Mouse (Mus musculus) ovary, adult 18-20 months (tissue): ENCODE data around the gene Ephb1.

Experiments used
- DNase-seq: peaks from one replicate; pipeline ENCODE4 v3.0.0; 2022; ENCODE audit warnings: low spot score, mixed read lengths

The Ephb1 gene

DNA sequence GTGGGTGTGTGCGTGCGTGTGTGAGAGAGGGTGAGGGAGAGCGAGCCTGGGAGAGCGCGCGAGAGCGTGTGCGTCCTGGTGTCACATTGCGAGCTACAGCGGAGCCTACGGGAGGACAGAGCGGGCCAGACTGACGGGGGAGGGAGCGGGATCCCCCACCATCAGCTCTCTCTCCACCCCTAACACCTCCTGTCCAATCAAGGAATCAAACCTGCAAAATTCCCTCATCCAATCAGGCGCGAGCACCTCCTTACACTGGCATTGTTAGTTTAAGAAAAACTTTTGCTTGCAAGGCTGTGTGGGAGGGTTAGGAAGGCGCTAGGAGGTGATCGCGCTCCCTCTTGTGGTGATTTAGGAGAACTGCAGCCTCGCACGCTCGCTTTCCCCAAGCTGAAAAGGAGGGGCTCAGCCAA lies at the start of gene Ephb1:
Ephb1 (minus strand) TSS at position 133 of the 413 bp plus-strand sequence.
- peak; percentile 61 for DNase-seq

DNA sequence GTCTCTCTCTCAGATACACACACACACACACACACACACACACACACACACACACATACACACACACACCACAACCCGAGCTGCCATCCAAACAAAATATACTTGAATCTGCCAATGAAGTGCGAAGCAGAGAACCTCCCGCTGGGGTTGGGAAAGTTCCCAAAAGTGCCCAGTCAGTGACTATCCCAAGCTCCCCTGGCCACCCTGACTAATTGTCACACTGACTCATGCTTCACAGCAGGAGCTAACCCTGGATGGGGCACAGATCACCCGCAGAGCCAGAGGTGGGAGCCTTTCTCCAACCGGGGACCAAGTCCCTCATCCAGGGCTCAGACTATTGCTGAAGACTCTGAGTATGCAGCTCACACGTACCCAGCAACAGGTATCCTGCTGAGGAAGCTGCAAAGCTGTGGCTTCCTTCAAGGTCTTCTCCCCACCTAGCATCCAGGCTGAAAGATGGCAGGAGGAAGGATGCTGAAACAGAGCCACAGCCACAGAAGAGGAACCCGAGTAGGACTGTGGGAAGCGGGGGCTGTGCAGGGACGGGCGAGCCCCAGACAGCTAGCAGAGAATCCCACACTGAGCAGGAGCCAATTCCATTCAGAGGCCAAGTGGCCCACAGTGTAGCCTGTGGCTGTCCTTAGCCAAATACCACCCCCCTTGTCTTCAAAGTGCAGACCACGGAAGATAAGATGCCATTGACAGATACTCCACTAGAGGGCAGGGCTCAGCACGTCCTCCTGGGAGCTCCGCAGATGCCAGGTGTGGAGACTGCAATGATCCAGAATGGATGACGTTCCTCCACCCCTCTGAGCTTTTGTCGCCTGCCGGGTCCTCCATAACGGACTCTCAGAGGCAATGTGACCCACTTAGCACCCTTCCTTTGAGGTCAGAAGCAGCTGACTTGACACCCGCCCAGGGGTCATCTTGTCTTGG lies 48.9 kb upstream of the Ephb1 start:
- DNase-seq, result no peak

GRCm38 (mm10) chr9:102402671-102403070 lies 48.2 kb upstream of the Ephb1 start:
- no peak for DNase-seq

GRCm38 (mm10) chr9:102388266-102388665 lies 33.8 kb upstream of the Ephb1 start:
- no peak for DNase-seq

DNA sequence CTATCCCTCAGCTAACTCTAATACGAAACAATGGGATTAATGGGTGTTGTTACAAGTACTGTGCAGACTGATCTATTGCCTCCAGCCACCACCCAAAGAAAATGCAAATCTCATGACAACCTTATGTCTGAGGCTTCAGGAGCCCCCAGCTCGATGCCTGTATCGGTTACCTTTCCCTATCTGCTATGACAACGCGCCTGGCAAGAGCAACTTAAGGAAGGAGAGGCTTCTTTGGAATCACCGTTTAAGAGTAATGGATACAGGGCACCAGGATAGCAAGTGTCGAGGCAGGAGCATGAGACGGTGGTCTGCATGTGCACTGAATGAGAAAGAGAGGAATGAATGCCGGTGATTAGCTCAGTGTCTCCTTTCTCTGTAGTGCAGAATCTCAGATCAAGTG lies 32.3 kb upstream of the Ephb1 start:
- no peak for DNase-seq

GRCm38 (mm10) chr9:102380235-102380634 lies 25.7 kb upstream of the Ephb1 start:
- DNase-seq, result no peak

GRCm38 (mm10) chr9:102374661-102375060 lies 20.2 kb upstream of the Ephb1 start:
- DNase-seq, result no peak

GRCm38 (mm10) chr9:102373886-102374285 lies 19.4 kb upstream of the Ephb1 start:
- DNase-seq, result no peak

DNA sequence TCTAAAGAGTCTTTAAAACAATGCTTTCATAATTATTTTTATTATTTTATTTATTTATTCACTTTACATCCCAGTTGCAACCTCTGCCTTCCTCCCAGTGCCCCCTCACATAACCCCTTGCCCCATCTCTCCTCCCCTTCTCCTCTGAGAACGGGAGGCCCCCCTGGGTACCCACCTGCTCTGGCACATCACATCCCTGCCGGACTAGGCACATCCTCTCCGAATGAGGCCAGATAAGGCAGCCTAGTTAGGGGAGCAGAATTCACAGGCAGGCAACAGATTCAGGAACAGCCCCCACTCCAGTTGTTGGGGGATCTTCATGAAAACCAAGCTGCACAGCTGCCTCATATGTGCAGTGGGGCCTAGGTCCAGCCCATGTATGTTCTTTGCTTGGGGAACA lies 17.4 kb upstream of the Ephb1 start:
- DNase-seq, result no peak

GRCm38 (mm10) chr9:102371036-102371770 lies 16.7 kb upstream of the Ephb1 start:
- DNase-seq, result no peak

DNA sequence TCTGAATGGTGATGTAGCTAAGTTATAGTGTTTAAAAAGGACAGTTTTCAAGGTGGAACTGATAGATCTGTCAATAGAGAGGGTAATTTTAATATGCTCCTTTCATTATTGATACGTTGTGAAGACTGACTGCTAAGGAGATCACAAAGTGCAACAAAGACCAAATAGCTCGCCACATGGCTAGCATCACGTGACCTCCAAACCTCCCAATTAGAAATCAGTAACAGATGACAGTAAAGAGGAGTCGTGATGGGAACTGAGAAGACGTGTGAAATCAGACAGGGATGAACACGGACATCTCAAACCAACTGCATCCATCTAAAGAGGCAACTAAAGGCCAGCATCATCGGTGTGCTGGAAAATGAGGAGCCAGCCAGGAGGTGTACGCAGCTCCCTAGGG lies 15.6 kb upstream of the Ephb1 start:
- no peak for DNase-seq

DNA sequence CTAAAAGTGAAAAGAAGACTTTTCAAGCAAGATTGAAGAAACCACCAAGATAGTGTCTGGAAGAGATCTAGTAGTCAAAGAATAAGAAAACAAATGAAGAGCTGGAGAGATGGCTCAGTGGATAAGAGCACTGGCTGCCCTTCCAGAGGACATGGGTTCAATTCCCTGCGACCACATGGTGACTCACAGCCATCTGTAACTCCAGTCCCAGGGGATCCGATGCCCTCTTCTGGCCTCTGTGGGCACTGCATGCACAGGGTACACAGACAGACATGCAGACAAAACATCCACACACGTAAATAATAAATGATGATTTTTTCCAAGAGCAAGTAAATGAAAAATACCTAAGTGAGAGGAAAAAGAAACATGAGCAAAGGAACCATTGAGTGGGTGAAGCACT lies 14.6 kb upstream of the Ephb1 start:
- no peak for DNase-seq

DNA sequence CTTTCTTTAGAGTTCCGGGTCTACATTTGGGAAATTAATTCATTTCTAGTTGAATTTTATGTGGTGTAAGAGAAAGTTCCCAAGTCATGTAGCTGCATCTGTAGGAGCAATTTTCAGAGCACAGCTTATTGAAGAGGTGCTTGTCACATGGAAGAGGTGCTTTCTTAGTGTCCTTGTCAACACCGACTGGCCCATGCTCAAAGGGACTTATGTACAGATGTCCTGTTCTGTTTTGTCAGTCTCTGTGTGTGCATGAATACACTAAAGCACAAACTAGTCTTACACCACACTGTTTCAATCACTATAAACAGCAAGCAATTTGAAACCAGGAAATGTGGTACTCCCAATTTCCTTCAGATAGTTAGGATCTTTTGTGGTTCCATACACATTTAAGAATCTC lies 13.3 kb upstream of the Ephb1 start:
- no peak for DNase-seq

- no peak for DNase-seq
Observed at GRCm38 (mm10) chr9:102365536-102365935, 11.0 kb upstream of the Ephb1 start.

GRCm38 (mm10) chr9:102359311-102359710 lies 4.8 kb upstream of the Ephb1 start:
- DNase-seq, result no peak

GRCm38 (mm10) chr9:102358711-102359110 lies 4.2 kb upstream of the Ephb1 start:
- DNase-seq, result no peak

DNA sequence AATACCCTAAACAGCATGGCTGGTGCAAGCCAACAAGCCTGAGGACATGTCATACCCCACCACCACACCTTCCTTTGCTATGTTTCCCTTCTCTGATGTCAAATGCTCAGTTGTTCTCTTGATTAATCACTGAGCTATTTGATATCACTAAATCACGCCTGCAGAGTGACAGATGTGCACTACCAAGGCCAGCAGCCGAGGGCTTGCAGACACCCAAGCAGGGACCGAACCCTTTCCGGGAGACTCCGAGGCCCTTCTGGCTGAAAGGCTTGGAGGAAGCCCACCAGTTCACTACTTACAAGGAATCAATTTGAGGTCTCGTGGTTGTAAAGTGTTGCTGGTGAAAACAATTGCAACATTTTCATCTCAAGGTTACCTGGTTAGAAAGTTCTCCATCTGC lies 3.5 kb upstream of the Ephb1 start:
- DNase-seq, result no peak

DNA sequence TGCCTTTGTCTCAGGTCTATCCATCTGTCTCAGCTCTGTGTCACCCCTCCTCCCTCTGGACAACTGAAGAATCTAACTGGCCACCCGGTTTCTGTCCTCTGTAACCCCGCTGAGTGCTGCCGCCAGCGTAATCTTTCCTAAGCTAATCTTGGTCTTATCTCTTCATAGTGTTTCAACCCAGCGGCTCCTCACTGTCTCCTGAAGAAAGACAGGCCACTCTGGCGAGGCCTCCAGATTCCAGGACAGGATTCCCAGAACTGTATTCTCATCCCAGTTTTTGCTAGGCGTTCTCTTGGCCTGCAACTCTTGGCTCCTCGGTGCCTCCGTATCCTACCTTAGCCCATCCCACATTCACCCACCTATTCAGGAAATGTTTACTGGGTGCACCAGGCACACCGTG lies 2.0 kb upstream of the Ephb1 start:
- no peak for DNase-seq

DNA sequence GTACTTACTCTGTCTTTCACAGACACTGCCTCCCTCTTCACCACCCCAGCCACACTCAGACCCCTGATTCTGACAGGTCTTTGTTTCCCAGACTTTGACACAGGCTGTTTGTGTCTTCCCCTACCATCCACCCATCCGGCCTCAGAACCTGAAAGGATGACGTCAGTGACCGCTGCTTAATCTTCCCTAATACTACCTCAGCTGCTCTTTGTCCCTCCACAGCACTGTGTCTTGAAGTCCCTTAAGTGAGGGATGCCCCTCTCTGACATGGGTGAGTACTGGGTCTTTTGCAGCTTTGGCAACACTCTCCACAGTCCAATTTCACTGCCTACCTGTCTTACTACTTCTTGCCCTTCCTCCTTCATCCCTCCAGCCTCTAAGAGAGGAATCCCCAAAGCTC lies 1.2 kb upstream of the Ephb1 start:
- DNase-seq, result no peak

DNA sequence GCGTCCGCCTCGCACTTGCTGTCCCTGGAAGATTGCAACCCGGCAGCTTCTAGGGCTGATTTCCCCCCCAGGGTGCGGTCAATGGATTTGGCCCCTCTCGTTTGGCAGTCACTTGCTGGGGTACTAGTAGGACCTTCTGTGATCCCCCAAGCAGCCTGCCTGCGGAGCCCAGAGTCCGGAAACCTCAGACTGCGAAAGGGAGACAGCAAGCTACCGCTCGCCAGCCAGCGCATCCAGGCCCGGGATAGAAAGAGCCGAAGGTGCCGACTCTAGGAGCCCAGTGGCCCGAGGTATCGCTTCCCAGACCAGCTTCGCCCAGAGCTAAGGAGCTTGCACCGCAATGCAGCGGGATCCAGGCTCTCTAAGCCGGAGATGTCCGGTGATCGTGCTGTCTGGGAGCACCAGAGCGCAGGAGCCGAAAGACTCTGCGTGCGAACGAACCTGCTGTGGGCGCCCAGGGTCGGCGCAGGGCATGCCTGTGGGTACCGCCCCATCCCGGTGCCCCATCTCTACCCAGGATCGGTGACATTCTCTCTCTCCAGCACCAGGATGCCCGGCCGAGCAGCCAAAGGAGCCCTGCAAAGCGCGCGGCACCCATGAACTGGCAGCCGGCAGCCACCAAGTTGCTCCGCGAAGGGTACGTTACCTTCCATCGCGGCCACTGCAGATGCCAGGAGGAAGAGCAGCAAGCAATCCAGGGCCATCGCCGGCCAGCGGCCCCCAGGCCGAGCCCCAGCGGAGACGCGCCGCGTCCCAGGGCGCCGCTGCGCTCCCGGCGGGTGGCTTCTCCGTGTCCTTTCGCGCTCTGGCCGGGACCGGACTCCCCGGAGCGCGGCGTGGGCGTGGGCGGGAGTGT lies 629 bp downstream of the Ephb1 start:
- no peak for DNase-seq

GRCm38 (mm10) chr9:102353056-102353635 lies 1.3 kb downstream of the Ephb1 start:
- DNase-seq, result no peak
